Mouse (Mus musculus) cerebellum, adult 2 months (tissue): Measurements from ENCODE around the gene Spata31d1d.

ENCODE experiments used
- CTCF ChIP-seq: fragments of 200-500 bp; IDR thresholded peaks from 2 replicates; pipeline ENCODE4 v1.5.1; 2011; ENCODE audit warnings: low read depth, mild to moderate bottlenecking, control low read depth, low read length, moderate library complexity, borderline replicate concordance; ENCODE audit not compliant: insufficient read depth
- POLR2A ChIP-seq: fragments of 200-500 bp; IDR thresholded peaks from 2 replicates; pipeline ENCODE4 v1.6.1; 2011; ENCODE audit warnings: low read length, control low read depth, borderline replicate concordance; ENCODE audit not compliant: insufficient read depth

DNA sequence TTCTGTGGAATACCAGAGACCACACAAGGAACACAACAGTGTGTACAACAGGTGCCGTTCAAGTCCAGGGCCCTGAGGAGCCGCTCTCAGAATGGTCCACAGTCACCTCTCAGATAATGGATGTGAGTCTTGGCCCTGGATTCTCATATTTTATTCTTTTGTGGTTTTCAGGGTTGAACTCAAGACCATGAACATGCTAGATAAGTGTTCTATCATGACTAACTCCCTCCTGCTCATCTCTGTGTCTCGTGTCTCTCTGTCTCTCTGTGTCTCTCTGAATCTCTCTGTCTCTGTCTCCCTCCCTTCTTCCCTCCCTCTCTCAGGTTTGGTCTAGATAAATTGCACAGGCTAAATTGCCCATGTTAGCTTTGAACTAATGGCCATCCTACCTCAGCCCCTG lies 41.7 kb downstream of the Spata31d1d start:
- TF ChIP-seq POLR2A (no peak), CTCF (no peak)
